Mouse (Mus musculus) left cerebral cortex, adult 18-20 months (tissue): ENCODE measurements at regions not wholly inside any gene's neighbourhood (a gene's known extent, or its start where the extent isn't known, plus 50 kb on each side); places are given as distances from the start of the nearest gene placed in this dataset.

Source experiments
- DNase-seq, 2 experiments: peaks; one replicate each; pipeline ENCODE4 v3.0.0; 2021 to 2022; ENCODE audit warnings: low spot score in 2 of 2, mixed read lengths in 1 of 2

DNA sequence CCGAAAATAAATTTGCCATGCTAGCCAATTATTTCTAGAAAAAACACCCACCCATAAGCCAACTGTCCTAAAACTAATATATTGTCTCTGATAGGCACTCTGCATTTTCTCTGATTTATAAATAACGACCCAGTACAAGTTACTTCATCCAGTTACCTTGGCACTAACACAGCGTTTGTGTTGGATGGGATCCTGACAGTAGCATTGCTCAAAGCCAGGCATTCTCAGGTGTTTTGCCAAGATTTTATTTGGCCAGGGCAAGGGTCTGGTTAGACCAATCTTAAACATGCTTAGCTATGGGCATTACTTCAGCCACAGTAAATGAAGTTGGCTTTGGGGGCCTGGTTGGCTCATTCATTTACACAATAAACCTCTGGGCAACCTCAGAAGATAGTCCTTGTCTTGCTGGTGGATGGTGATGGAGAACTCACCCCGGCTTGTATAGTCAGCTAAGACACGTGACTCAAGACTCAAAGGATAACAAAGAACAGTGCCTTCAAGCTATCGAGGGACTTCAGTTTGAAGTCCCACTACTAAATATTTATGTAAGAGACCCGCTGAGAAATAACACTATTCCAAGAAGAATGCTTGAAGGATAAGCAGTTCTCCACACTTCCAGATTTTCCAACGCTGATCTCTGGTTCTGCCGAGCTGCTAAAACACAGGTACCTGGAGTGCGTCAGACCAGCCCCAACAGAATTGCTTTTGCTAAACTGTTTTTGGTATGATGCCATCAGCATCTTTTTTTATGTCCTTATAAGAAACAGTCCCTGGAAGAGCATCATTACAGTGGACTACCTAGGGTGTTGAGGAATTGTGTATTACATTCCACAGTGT is 125.0 kb upstream of the Pkdcc start:
- no peak for DNase-seq

DNA sequence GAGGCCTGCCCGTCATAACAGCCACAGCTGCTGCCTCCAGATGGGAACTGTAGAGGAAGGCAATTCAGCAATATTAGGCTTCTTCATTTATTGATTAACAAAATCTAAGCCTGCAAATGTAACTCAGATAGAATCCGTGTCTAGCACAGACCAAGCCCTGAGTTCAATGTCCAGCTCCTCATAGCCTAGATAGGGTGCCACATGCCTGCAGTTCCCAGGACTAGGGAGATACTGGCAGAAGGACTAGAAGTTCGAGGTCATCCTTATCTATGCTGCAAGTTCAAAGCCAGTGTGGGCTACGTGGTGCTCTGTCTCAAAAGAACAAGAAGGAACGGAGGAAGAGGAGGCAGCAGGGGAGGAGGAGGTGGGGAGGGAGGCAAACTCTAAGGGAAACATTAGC is 121.2 kb upstream of the Pkdcc start:
- no peak for DNase-seq

DNA sequence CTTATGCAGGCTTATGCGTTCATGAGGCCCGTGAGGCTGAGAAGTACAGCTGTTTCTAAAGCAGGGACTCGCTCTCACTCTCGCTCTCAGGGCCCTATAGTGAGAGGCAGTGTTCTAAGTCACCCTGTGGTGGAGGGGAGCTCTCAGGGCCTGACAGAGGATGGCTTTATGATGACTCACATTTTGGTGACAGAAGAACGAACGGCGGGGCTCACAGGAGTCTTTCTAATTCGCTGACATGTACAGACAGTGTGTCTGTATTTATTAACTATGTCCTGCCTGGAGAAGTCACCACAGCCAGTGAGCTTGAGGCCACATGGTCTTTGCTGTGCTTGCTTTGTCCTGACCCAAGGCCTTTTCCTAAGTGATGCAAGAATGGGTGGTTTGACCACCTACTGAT is 118.6 kb upstream of the Pkdcc start:
- no peak for DNase-seq

DNA sequence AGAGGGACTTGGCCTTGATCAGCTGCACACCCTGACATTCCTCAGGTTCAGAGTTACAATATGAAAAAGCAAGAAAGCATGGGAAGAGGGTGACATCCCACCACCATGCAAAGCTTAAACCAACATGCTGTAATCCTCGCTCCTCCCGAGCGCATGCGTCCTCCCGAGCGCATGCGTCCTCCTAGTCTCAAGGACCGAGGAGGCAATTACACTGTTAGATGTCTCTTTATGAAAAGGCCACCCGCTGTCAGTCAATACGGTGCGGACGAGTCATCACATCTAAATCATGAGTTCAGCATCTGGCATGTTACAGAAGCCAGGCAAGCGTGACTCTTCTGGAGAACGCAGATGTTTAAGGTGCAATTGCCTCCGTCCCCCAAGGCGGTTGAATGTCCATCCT is 117.1 kb upstream of the Pkdcc start:
- DNase-seq = no peak

DNA sequence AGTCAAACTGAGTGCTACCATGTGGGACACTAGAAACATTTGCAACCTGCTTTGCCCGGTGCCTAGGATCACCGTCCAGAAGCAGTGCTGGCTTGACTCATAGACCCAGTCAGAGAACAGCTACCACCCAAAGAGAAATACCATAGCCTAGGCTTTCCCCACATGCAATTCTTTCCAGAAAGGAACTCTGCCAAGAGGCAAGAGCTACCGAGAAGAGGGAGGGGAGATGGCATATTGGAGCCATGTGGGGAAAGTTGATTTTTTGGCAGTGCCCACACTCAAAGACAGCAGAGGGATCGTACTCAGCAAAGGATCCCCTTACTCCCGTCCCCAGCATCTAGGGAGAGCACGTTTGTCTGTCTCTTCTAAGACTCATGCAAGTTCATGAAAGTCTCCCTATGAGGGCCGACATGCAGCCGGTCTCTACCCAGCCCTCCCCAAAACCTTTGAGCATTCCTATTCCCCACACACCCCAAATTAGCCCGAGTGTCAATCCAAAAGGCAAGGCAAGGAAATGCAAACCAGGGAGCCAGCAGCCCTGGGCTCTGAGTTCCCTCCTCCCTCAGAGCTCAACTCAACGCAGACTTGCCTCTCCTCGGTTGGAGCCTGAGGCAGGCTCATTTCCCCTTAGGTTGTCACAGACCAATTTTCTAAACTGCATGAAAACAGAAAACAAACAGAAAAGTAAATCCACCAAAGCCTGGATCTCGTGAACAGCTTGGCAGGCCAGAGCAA is 116.2 kb upstream of the Pkdcc start:
- no peak for DNase-seq

DNA sequence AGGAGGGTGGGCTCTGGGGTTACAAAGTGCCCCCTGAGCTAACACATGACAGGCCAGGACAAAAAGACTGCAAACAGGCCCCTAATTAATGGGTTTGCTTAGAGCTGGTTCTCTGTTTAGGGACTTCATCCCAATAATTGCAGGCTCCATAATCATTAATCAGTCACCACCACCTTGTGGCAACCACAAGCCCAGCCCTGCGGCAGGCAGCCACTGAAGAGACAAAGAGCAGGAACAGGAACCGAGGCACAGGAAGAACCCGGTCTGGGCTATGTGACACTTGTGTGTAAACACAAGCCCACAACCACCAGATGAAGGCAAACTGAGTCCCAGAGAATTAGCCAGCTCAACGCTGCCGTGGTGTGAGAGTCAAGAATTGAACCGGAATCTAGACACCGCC is 114.1 kb upstream of the Pkdcc start:
- no peak for DNase-seq

DNA sequence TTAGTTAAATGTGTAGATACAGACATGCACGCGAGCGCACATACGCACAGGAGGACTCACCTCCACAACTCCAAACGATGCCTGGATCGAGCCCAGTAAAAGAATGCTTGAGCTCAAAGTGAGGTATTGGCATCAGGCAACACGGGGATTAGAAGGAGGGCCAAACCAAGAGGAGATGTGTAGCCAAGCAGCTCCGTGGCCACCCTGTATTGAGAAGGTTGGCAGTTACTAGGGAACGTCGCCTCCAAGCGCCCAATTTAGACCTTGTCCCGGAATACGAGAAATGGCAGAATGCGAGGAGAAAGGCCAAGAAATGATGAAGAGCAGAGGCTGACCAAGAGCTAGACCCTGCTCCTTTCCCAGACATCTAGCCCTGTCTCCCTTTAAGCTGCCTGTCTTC is 113.3 kb upstream of the Pkdcc start:
- DNase-seq = no peak

DNA sequence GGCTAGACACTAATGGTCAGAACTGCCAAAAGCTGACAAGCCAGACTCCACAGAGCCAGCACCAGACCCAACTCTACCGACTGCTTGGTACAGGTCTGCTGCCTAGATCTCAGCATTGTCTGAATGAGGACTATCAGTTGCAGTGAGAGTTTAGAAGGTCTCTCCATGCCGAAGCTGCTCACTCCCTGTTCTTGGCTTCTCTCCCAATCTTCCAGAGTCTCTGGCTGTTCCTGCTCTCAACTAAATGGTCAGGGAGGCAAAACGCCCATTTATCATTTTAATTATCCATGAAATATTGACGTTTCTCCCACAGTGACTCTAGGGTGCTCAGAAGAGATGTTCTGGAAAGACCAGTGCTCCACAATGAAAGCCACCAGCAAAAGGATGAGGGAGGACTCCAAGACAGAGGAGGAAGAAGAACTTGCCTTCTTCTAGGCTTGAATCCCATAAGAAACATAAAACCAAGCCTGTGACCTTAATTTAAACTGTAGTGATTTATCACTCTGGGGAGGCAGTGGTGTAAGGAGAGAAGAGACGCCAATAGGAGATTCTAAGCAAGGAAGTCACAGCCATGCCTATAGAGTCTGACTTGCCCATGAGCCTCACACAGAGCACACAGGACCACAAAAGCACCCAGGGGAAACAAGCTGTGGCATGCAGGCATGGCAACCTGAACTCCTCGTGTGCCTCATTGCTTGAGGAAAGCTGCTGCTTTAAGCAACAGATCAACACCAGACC is 112.2 kb upstream of the Pkdcc start:
- DNase-seq = no peak

DNA sequence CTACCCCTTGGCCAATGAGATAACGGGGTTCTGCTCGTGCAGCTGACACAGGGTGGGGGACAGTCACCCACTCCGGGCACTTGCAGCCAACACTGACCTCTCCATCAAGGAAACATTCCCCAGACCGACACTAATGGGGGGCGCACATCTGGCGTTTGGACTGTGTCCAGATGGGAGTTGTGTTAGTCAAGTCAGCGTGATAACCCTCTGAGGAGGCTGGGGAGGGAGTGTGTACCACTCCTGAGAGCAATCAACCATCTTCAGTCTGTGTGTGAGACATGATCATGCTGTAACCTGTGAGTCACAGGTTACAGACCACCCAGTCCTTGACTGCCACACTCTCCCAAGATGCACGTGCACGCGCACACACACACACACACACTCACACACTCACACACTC is 106.9 kb upstream of the Pkdcc start:
- DNase-seq = no peak

DNA sequence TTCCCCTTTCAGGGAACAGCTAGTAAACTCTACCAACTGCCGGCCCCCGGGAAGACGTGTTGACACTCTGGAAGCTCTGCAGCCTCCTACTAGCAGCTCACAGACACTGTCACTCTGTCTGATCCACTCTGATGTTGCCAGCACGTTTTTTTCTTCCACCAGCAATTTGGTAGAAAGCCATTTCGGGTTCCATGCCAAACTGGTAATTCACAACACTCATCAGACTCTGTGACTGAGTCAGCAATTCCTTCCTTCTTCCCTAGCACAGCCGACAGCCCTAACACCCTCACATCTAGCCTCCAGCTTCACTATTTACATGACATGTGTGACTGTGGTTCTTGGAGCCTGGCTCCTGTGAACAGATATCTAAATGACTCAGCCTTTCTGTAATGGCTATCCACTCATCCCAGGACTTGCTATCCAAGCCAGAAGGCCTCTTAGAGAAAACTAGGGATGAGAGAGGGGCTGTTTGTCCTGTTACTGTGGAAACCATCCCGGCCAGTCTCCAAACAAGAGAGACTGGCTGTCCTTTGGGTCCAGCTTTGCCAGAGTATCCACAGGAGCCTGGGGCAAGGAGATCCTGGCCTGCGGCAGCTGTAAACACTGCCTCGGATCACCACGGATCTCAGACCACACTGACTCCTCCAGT is 105.2 kb upstream of the Pkdcc start:
- DNase-seq = peak; percentile 65 to 74

DNA sequence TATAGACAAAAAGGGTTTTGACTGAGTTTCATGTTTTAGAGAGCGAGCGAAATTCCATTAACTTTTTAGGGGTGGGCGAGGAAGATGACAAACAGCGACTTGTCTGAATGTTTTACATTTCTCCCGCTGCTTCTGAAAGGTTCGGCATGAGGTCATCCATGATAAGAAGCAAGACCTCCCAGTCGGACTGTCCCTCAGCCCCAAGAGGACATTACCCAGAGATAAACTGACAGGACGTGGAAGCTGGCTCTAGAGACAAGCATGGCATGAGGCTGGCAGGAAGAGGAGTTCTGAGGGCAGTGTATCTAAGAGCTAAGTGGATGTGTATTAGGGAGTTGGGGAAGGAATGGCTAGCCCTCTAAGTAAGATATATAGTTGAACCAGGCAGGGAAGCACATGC is 104.5 kb upstream of the Pkdcc start:
- no peak for DNase-seq

DNA sequence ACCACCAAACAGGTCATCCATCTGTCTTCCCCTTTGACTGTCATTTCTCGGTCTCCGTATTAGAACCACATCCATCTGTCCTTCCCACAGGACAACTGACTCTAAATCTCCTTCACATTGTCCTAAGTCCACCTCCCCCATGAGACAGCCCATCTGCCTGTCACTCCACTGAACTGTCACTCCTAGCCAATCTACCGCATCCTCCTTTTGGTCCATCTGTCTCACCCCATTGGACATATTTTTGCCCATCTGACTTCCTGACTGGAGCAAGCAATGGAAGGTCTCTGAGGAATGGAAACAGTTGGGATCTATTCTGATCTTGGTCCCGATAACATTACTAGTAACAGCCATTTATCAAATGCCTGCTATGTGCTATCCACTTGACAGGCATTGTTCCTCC is 99.9 kb upstream of the Pkdcc start:
- DNase-seq = no peak

DNA sequence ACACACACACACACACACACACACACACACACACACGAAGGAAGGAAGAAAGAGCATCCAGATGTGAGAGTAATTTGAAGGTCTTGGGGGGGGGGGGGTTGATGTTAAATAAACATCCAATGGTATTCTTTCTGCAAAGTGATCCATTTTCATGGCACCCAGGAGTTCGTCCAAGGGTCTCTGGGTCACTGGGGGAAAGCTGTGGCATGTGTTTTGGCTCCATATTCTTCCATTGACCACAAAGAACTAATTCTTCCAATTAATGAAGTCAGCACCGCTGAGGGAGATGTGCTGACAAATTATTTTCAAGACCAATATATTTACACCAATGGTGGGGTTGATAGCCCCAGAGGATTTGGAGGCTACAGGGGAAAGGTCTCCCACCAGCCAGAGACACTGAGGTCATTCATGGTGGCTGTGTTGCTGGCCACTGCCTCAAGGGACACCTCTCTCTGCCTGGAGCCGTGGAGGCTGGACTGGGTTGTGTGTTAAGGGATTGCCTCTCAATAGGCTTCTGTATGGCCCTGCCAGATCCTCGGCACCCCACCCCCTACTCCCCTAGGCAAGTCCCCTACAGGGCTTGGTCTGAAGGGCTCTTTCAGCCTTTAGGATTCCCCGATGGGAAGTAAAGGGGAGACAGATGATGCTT is 99.1 kb upstream of the Pkdcc start:
- DNase-seq = no peak

DNA sequence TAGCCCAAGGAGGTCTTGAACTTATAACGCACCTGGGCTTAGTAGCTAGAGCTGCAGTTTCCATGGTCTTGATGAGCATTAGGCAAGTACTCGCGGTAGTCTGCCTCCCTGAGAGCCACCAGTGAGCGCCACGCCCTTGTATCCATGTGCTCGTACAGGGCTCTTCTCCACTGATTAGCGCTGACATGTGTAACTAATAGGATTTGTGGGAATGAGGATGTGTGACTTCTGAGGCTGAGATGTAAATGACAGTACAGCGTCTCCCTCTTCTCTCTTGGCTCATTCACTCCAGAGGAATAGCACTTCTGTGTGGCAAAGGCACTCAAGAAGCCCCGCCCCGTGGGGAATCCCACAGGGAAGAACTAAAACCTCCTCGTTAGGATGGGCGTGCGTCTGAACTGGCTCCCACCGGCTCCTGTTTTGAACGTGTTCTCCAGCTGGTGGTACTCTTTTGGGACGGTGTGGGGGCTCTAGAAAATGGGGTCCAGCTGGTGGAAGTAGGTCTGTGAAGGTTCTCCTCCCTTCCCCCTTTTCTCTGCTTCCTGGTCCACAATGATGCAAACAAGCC is 94.3 kb upstream of the Pkdcc start:
- no peak for DNase-seq

DNA sequence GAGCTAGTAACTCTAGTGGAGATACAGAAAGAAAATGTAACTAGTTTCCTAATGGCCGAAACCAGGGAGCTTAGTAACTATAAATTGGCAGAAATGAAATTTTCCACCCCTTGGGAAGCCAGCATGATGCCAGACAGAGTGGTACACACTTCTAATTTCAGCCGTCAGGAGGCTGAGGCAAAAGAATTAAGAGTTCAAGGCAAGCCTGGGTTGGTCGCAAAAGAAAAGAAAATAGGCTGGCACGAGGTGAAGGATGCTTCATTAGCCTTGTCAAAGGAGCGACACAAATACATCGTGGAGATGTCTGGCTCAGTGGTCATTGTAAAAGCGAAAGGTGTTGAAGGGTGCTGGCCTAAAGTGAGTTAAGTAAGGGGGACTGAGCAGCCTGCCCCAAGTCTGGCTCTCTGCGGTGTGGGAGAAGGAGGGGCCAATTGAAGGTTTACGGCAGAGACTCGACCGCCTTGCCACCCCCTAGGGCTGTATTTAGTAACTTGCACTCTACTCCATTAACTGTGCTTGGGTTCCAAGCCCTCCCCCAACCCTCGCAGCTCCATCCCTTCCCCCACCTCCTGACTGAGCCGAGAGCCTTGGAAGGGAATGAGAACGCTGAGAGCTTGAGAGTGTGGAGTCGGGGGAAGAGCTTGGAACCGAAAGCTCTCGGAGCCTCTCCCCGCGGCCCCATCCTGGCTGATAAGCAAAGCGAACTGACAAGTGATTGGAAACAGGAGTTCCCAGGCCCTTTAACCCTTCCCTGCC is 92.4 kb upstream of the Pkdcc start:
- no peak for DNase-seq

DNA sequence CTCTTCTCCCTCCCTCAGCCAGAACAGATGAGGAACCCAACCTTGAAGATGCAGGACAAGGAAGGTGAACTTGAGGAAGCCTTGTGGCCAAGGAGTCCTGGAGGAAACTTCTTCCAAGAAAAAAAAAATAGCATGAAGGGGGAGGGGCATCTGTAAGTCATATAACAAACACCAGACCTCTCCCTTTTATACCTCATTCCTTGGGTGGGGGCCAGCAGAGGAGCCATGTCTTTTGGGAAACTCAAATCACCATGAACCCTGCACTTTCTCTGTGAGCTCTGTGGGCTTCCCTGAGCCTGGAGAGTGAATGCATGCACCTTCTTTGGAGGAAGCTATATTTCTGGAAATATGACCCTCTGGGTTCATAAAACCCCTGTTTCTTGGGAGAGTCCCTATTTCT is 90.0 kb upstream of the Pkdcc start:
- no peak for DNase-seq

DNA sequence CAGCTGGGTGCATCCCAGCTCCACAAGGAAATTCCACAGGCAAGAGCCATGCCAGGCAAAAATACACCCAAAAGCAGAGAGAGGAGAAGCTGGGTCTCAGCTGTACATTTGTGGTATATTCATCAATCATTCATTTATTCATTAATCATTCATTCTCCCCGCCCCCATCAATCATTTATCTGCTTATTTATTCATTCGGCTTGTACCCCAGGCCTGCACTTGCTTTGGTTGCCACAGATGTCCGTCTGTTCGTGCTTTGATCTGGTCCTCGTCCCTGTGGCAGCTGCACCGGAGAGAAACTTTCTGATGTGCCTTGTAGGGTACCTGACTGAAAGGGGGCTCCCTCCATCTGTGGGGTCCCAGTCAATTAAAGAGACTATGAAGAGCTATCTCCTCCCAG is 87.2 kb upstream of the Pkdcc start:
- no peak for DNase-seq

DNA sequence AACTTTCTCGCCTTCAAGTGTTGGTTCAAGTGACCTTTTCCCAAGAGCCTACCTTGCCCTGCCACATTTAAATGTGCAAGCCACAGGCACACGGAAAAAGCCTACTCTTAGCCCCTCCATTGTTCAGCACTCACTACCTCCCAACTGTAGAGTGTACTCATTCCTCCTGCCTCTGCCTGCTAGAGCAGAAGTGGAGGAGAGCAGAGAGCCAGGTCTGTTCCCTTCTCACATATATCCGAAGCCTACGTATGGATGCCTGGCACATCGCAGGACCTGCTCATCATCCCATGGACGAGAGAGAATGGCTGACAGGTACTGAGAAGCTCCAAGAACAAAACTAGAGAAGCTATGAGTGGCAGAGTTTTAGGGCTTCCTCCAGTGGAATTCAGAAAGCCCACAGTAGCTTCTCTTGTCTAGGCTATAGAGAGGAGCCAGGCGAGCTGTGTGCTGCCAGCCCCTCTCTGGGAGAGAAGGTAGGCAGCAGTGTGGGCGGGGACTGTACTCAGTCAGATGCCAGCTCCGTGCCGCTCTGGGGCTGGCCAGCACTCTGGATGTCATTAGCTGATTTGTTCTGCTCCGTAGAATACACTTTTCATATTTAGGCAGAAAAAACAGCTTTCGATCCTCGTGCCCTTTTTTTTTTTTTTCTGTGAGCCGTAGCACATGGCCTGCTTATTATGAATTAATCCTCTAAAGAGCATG is 86.1 kb upstream of the Pkdcc start:
- peak; percentile 67 to 74 for DNase-seq

DNA sequence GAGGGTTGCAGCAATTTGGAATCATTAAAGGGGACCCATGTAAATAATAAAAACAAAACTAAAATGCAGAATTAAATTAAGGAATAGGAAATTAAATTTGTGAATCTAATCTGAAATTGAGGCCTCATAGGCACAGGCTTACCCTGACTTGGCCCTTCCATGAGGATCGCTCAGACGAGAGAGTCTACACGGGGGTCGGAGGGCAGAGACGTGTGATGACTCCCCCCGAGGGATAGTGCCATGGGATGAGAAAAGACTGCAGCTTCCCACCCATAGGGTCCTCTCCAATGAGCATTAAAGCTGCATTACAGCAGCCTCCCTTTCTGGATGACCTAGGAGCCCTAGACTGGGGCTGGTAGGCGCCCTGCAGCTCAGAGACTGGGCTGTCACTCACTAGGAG is 85.4 kb upstream of the Pkdcc start:
- DNase-seq = no peak
